Mouse (Mus musculus) brain, adult 2 months (tissue): ENCODE results near the gene Pcx.

Source experiments
- DNase-seq: peaks from one replicate; pipeline ENCODE4 v3.0.0; 2011; ENCODE audit warnings: low read depth, low spot score

Gene Pcx

GRCm38 (mm10) chr19:4548305-4548883, 38.1 kb downstream of the Pcx start:
- DNase-seq, result peak; percentile 67

DNA sequence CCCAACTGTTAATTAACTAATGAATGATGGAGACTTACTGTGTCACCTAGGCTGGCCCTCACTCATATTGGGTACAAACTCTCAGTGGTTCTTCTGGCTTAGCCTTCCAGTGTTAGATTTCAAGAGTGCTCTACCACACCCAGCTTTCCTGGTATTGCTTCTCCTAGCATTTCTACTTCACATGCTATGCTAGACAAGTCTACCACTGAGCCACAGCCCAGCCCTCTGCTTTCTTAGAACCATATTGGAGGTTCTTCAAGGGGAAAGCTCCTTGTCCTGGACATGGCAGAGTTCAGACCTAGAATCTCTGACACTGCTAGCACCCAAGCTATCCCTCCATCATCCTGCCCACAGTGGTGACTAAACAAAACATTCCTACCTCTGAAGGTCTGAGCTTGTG, 44.0 kb downstream of the Pcx start:
- DNase-seq, result no peak

- DNase-seq, result no peak
Observed at GRCm38 (mm10) chr19:4555086-4555485, 44.8 kb downstream of the Pcx start.

- DNase-seq, result no peak
Observed at GRCm38 (mm10) chr19:4556787-4557186, 46.5 kb downstream of the Pcx start.

DNA sequence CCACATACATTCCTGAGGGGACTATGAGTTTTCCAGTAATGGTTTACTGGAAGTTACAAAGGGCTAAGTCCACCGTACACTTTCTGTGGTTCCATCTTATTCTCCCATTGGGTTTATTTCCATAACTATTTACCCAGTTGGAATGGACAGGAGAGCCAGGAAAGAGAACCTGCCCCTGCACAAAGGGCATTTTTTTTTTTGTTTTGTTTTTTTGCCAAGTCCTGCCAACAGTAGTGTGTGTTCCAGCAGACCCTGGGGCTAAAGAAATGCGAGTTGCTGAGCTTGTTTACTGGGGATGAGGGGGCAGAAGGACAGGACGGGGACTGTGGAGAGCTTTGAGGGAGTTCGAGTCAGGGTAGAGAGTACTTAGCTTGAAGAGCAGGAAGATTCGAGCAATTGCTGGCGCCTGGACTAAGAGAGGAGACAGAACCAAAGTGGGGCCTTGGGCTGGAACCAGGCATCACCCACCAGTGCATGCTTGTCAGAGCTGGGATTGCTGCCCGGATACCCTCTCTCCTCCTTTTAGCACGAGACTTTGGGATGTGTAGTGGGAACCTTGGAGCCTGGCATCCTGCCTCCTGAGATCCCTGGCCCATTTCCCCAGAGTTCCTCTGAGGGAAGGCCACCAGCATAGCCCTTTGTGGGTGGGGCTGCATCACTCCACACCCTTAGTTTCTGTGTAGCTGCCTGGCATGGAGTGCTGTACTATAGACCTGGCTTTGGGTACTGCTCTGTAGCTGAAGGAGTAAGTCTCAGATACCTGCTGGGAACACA, 47.7 kb downstream of the Pcx start:
- DNase-seq, result peak; percentile 24

DNA sequence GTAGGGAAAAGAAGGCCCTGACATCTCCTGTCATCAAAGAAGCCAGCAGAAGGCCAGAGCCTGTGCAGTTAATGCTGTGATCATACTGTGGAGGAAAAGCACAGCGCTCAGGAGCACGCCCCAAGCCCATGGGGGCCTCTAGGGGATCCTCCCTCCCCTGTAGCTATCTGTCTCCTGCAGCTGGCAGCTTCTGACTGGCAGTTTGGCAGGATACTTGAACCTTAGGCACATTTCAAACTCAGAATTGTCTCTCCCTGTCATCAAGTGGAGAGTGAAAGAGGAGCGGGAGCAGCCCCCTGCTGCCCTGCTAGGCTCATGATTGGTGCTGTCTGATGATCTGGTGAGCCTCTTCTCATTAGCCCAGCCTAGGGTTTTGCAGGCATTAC, 48.3 kb downstream of the Pcx start:
- no peak for DNase-seq

- no peak for DNase-seq
Observed at GRCm38 (mm10) chr19:4559011-4559410, 48.7 kb downstream of the Pcx start.

DNA sequence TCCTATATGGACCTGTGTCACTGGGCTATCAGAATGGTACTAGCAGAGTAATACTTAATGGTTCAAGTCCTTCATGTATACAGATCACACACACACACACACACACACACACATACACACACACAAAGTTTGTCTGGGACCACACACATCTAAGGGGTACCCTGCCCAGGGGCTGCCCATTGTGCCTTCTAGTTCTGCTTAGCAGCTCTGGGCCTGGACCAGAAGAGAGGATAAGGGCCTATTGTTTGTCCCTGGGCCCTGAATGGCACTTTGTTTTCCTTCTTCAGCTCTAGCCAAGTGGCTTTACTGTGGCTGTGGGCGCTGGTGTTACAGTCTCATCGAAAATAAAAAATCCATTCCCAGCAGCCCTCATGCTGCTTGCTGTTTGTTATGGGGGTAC, 49.3 kb downstream of the Pcx start:
- DNase-seq, result peak; percentile 76

- no peak for DNase-seq
Observed at GRCm38 (mm10) chr19:4560205-4560604, 49.9 kb downstream of the Pcx start.

DNA sequence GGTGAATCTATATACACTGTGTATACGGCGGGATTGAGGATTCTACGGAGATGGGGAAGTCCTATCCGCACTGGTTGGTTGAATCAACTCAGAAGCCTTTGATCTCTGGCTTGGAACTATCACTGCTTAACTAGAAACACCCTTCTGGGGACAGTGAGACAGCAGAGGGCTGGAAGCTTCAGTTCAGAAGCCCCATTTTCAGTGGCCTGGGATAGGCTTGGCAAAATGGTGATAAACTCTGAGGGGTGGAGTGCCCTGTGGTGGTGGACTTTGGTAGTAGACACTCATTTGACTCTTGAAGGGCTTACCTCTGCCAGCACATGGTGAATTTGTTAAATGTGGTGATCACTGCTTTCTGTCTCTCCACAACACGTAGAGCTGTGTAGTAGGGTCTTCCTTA, 55.4 kb downstream of the Pcx start:
- no peak for DNase-seq

DNA sequence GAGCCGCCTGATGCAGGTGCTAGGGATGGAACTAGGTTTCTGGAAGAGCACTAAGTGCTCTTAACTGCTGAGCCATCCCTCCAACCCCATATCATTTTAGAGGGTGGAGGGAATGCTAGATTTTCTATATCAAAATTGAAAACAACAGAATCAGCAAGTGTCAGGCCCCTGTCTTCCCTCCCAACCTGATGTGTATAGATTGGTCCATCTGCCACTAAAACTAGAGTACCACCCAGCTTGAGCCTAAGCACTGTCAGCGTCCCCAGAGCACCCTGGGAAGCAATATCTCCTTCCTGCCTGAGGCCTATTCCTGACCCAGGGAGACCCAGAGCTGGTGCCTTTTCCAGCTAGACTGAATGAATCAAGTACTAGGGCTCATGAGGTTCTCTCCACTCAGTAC, 56.6 kb downstream of the Pcx start:
- no peak for DNase-seq

DNA sequence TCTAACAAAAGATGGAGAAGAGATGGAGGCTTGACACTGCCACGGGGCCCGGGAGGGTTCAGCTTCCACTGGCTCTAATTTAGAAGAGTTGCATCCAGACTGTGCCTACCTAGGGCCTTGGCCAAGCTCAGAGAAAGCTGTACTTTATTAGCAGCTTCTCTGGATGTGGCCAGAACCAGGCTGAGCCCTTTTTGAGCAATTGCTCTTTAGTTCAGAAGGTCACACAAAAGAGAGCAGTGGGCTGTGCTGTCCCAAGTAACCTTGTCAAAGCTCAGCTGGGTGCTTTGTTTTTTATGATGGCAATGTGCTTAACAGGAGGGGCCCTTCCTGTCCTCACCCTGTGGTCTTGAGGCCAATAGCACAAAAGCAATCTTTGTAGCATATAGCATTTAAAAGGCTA, 57.4 kb downstream of the Pcx start:
- DNase-seq, result no peak

GRCm38 (mm10) chr19:4568832-4569231, 58.6 kb downstream of the Pcx start:
- DNase-seq, result no peak

- DNase-seq, result no peak
Observed at GRCm38 (mm10) chr19:4569356-4570236, 59.3 kb downstream of the Pcx start.

GRCm38 (mm10) chr19:4570237-4570613, 60.0 kb downstream of the Pcx start:
- no peak for DNase-seq

DNA sequence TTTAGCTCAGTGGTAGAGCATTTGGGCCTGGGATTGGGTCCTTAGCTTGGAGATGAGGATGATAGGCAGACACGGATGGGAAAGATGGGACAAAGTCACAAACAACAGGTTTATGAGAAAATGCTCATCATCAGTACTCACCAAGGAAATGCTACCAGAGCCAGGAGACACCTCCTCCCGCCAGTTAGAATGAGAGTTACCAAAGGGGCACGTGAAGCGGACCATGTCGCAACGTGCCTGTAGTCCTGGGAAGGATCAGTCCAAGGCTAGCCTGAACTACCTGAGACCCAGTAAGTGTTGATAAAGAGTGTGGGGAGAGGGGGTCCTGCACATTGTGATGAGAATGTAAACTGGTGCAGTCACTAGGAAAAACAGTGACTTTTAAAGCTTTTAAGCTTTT, 60.5 kb downstream of the Pcx start:
- DNase-seq, result no peak

GRCm38 (mm10) chr19:4571658-4572057, 61.4 kb downstream of the Pcx start:
- DNase-seq, result no peak

DNA sequence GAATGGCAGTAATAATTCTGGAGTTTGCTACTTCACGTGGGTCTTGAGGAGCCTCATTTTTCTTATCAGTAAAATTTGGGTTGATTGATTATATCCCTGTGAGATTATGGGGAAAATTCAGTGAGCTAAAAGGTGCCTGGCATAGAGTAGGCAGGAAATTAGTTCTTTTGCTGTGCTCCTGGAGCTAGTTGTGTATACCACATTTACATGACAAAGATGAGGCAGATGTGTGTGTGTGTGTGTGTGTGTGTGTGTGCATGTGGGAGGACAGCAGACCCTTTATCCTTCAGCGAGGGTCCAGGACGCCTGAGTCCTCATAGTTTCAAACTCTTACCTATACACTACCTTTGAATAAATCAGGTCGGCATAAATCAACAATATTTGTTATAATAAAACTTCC, 61.8 kb downstream of the Pcx start:
- no peak for DNase-seq

DNA sequence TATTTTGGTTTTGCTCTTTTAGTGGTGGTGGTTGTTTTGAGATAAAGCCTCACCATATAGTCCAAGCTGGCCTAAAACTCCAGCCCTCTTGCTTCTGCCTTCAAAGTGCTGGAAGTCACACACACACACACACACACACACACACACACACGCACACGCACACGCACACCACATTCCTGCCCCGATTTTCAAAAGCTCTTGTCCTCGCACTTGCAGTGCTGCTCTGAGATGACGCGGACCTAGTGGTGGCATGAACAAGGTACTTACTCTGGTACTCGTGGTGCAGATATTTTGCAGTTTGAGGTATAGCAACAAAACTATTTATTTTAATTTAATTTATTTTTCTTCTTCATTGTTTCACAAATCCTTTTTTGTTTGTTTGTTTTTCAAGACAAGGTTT, 62.2 kb downstream of the Pcx start:
- DNase-seq, result no peak

- DNase-seq, result no peak
Observed at GRCm38 (mm10) chr19:4573241-4573640, 63.0 kb downstream of the Pcx start.

DNA sequence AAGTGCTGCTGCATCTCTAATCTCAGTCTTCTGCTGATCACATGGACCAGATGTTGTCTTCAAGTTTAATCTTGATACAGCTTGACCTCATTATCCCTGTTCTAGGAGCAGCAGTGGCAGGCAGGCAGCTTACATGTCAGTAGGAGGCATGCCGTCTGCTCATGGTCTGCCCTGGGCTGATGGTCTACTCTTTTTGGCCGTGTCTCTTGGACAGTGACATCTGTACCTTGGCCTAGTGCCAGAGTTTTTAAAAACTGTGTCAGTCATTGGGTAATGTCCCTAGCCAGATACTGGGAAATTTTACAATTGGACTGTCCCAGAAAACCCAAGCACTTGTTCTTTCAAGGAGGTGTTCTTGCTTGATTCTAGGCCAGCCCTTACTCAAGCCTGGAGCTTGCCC, 68.5 kb downstream of the Pcx start:
- peak; percentile 83 for DNase-seq

- DNase-seq, result no peak
Observed at GRCm38 (mm10) chr19:4579296-4579695, 69.0 kb downstream of the Pcx start.

DNA sequence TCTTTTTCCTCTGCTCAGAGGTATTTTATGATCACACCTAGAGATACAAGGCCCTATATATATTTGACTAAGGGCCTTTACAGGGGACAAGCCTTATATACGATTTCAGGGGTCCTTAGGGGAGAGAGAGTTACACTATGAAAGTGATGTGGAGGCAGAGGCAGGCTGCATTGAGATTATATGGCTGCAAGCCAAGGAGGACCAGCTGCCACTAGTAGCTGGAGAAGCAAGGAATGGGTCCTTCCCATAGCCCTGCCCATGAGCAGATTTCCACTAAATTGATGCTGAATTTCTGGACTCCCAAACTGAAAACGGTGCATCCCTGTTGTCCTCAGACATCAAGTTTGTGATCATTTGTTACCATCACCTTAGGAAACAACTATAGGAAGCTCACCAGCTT, 73.6 kb downstream of the Pcx start:
- DNase-seq, result no peak
